Mouse (Mus musculus) heart, adult 18-20 months (tissue): ENCODE data around the gene Bicc1. TPM values are rescaled to one million over a fixed set of nuclear protein-coding genes. Genes with fewer than 3 reads are reported as not detected.

ENCODE experiments used
- DNase-seq, 2 experiments: peaks; one replicate each; pipeline ENCODE4 v3.0.0; 2021 to 2022; ENCODE audit warnings: mixed read lengths in 1 of 2
- long read RNA-seq, 2 experiments: library from polyadenylated mRNA; stranded (forward); transcript quantifications; one replicate each; pipeline ENCODE4 v2.0.0; 2021
- total RNA-seq, 2 experiments: library from RNA; stranded (reverse); gene quantifications; 2 replicates each; pipeline ENCODE4 v1.2.3; 2021

Gene Bicc1
- 10 to 100 TPM; 11.8 to 13.1 TPM for total RNA-seq
- long read RNA-seq, experiment 1, full-length matches to known transcripts = 6 of 11 reads
- long read RNA-seq, experiment 1, partial matches to known transcripts = 1 of 11 reads
- long read RNA-seq, experiment 1, other reads (novel, unspliced or antisense) = 4 of 11 reads
- long read RNA-seq, experiment 2, full-length matches to known transcripts = 4 of 7 reads
- long read RNA-seq, experiment 2, partial matches to known transcripts = 2 of 7 reads
- long read RNA-seq, experiment 2, other reads (novel, unspliced or antisense) = 1 of 7 reads

DNA sequence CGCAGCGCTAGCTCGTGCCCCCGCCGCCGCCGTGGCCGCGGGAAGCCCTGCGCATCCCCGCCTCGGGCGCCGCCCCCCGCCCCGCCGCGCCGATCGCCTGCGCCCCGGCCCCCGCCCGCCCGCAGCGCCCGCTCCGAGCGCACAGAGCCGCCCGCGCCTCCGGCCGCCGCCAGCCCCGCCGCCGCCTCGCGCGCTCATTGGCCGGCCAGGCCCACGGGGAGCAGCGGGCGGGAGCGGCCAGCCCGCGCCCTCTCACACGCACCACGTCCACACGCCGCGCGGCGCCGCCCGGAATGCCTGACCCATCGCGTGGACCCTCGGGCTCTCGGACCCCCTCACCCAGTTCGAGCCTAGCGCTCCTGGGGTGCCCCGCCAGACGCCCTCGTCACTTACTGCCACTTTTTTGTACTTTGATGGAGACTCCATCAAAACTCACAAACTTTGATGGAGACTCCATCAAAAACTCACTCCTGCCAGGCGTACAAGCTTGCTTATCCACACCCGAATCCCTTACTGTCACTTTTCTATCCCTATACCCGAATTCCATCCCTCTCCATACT, at the start of gene Bicc1:
Bicc1 (minus strand) TSS at position 25 of the 560 bp plus-strand sequence.
- DNase-seq = peak; percentile 58 to 66

DNA sequence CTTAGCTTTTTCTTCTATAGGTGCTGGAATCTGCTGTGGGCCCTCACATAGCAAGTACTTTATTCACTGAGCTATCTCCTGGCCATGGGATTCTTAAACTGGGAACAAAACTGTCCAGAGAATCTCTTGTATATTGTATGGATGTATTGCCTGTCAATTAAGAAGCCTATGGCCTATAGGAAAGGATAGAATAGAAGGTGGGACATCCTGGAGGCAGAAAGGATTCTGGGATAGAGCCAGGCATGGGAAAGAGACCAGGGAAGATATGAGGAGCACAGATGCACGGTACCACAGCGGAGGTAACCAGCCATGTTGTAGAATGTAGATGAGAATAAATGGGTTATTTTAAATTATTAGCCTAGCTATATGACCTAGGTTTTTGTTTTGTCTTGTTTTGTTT, 42.0 kb upstream of the Bicc1 start:
- no peak for DNase-seq

DNA sequence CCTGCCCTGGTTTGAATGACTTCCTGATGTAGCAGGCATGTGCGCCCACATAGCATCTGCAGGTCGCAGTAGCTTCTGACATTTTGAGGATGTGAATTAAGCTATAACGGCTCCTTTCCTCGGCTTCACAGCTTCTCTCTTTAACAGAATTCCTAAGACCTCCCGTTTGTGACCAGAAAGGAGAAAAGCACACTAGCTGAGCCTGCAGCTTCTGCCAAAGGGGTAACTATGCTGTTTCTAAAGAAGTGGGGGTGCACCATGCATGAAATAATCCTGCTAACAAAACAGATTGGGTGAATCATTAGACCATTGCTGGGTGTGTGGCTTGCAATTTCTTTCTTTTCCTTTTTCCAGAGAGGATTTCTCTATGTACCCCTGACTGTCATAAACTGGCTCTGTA, 41.5 kb upstream of the Bicc1 start:
- no peak for DNase-seq

DNA sequence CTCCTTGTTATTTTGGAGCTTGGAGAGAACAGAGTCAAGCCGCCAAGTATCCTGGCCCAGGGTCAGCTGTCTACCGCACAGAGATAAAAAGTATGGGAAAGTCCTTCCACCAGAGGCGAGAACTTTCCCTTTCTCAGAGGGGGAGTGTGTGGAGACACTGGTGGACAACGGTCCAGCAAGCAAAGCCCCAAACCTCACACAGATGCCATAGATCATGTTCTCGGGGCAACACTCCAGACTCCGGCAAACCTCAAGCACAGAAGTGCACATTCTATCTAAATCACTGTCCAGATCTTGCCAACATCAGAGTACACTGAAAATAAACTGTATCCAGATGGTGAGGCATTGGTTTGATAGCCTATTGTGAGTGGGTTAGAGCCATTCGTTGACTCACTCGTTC, 39.2 kb upstream of the Bicc1 start:
- DNase-seq = peak; percentile 63 to 71

DNA sequence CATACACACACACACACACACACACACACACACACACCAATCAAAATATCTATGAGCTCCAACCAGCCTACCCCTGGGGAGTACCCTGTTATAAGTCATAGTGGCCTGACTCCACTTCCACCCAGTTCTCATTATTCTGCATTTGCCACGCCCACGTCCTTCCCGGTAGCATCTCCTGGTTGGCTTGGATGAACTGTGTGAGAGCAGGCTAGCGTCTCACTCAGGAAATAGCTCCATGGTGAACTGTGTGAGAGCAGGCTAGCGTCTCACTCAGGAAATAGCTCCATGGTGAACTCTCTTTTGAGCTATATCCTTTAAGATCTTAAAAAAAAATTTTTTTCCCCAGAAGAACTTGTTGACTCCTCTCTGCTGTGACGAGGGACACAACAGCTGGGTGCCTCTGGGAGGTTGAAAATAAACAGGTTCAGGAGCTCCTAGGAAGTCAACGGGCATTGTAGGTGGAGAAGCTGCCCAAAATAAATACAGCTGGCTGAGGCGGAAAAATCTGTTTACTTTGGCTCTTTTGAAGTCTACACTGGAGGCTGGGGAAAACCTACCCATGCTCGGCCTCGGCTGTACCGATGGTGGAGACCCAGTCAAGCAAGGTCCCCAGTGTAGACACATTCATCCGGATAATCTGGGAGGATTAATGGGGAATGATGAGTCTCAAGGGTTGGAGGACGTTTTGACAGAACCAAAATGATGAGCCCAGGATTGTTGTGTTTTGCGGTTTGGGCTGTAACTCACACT, 37.7 kb upstream of the Bicc1 start:
- peak; percentile 44 to 53 for DNase-seq

DNA sequence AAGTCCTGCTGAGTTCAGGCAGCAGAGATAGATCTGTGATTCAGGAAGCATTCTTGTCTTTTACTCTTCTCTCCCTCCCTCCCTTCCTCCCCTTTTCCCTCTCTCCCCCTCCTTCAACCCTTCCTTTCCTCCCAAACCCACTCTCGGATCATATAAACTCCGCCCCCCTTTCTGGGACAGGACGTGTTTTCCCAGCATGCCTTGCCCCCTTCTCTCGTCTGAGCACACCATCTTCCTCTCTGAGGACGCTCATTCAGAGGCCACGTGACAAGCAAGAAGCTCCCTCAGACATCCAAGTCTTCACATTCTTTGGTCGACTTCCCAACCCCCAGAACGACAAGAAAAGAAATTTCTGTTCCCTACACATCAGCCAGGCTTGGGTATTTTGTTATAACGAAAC, 36.0 kb upstream of the Bicc1 start:
- peak; percentile 50 to 76 for DNase-seq

DNA sequence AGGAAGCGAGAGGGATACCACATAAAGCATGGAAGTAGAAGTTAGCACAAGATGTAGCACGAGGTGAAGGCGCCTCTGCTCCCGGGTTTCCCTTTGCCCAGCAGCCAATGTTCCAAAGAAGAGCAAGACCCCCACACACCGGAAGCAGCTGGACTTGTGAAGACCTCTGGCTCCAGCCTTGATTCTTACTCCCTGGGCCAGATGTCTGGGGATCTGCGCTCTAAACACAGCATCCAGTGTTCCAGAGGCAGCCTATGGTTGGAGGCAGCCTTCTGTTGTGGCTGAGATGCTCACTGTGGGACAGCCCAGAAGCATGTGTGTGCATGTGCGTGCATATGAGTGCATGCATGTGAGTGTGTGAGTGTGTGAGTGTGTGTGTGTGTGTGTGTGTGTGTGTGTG, 35.2 kb upstream of the Bicc1 start:
- DNase-seq = no peak

DNA sequence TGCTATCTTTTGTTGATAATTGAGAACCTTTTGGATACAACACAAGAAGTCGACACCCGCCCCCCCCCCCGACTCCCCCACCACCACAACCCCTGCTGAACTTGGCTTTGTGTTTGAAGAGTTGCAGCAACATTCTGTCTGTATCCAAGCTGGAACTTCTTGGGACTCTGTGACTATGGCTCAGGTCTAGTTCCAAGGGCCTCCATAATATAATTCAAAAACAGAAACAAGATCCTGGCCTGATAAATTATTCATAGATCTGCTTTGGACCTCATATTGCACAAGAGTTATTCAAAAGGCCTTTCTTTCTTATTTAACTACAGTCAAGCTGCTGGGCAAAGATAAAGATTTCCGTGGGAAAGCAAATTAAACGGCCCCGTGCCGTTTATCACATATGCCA, 33.8 kb upstream of the Bicc1 start:
- DNase-seq = no peak

DNA sequence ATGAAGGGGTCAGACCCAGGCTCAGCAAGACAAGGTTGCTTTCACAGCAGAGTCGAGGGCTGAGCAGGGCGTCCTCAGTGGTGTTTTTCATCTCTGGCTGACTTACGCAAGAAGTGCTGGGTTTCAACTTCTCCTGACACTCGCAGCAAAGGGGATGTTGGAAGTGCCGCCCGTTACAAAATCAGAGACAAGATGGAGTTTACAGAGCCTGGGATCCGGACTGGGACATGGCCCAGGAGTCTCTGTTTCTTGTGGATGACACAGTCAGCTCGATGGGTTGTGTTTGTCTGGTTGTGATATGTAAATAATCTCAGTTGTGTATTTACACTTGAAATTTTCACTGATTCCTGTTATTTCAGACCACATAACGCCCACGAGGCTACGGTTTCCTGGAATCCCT, 33.4 kb upstream of the Bicc1 start:
- peak; percentile 70 to 75 for DNase-seq

DNA sequence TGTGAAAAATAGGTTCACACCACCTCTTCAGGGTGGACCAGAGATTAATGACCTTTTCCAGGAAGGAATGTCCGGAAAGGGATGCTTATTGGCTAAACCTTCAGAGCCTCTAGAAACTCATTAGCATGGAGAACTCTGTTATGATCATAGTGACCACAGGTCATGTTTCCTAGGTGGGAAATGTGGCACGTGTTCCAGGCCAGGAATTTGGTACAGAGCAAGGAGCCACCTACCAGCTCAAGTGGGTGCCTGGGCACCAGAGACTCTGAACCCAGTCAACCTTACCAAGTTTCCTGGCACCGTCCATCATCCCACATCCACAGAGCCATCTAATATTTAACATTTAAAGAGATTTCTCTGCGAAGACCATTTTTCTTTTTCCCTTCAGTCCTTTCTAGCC, 29.2 kb upstream of the Bicc1 start:
- DNase-seq = no peak

DNA sequence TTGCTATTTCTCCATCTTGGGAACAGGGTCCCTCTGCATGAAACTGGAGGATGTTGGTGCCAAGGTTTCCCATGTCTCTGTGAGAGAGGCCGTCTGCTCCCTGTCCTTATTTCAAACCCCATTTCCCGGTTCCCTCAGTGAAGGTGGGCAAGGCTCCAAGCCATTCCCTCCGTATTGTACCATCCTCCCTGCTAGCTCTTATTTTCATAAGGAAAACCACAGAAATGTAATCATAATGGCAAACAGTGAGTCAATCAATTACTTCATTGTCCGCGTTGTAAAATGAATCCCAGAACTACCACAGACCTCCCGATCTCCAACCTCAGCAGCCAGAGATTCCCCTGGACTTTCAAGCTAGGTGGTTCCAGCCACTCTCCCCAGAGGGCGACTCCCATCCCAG, 25.6 kb upstream of the Bicc1 start:
- no peak for DNase-seq

DNA sequence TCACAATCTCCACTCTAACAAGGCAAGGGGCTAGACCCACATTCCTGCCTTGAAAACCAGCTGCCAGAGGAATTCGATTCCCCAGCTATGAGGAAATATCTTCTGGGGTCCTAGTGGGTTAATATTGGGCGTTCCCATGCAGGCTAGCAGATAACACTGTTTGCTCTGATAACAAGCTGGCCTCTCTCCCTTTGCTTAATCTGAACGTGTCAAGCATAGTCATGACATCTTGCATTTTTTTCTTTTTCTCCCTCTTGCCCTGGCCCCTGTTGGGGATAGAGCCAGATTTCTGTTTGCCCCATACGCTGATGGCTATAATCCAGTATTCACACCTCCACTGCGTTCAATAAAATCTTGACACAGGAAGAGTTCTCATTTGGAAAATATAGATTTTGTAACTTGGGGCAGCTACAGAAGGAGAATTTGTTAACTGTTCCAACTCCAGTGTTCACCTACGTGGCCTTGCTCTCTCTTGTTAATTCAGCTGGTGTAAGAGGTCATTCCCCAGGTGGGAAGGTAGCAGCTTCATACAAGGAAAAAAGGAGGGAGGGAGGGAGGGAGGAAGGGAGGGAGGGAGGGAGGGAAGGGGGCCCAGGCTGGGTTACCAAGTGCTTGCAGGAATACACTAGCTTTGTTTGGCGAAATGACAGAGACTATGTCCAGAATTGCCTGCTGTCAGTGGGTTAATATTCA, 24.0 kb upstream of the Bicc1 start:
- peak in 1 of 2 experiments; percentile 18 for DNase-seq

DNA sequence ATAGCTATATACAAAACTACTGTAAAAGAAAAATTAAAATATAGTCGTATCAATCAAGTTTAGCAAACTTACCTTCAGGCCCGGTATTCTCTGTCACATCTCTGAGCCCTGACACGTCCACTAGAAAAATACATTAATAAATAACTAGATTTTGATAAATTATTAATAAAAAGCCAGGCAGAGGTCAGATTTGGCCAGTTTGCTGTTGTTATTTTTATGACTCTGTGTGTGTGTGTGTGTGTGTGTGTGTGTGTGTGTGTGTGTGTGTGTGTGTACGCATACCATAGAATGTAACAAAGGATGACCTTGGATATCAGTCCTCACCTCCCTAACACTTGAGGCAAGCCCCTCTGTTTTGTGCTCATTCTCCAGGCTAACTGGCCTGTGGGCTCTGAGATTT, 22.4 kb upstream of the Bicc1 start:
- DNase-seq = no peak

DNA sequence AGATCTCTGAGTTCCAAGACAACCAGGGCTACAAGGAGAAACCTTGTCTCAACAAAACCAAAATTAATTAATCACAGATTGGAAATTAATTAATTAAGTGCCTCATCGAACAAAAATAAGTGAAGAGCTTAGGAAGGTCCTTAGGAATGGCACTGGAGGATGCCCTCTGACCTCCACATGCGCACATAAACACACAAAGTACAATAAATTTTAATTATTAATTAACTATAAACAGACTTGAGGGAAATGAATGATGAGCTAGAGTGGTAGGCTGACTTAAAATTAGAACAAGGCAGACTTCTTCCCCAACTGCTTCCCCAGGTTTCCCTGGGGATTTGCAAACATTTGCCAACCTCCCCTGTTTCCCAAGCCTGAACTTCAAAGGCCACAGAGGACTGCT, 21.6 kb upstream of the Bicc1 start:
- DNase-seq = no peak

DNA sequence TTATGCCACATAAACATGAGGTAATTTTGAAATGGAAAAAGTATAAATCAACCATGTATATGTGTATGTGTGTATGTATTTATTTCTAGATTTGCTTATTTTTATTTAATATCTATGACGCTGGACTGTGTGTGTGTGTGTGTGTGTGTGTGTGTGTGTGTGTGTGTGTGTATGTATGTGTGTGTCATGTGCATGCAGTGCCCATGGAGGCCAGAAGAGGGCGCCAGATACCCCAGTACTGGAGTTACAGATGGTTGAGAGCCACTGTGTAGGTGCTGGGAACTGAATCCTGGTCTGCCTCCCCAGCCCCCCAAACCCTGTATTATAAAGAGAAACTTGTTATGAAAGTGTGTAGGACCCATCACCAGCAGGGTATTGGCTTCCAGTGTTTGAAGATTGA, 20.6 kb upstream of the Bicc1 start:
- no peak for DNase-seq

DNA sequence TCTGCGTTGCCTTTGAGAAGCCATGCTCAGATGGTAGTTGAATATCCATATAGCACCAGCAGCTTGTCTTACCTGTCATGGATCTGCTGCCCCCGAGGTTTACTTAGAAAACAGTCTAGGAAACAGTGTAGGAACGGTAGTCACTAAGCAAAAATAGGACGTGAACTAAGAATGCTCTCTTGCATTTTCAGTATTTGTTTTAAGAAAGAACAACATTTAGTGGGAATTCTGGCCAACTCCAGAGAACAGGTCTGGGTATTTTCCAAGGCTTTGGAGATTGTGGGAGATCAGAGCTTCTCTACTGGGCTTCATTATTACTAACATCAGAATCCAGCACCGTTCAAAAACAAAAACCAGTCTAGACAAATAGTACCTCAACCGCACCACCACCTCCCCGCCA, 17.7 kb upstream of the Bicc1 start:
- DNase-seq = no peak

DNA sequence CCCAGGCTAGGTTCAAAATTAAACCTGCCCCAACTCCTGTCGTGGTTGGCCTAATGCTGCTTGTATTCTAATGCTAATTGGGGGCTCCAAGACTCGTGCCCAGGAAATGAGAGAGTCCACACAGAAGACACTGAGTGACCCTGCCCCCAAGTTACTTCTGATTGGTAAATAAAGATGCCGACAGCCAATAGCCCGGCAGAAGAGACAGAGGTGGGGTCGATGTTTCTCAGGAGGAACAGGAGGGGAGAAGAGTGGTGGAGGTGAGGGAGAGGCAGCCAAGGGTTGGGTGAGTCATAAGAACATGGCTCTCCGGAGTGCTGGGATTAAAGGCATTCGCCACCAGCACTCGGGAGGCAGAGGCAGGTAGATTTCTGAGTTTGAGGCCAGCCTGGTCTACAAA, 16.8 kb upstream of the Bicc1 start:
- DNase-seq = no peak

DNA sequence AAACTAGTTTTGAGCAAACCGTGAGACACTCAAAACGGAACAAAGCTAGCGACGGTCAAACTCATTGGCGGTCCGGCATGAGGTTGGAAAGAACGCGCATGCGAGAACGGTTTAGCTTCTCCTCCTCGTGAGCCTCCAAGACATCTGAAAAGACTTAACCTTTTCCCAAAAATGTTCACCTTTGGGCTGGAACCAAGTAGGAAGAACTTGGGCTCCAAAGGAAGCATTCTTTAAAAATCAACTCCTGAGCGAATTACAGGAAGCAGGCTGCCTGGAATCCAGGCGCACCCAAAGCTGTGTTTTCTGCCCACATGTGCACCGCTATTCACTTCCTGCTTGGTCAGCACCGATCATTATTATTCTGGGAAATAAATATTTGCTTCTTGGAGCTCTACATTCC, 15.8 kb upstream of the Bicc1 start:
- no peak for DNase-seq

DNA sequence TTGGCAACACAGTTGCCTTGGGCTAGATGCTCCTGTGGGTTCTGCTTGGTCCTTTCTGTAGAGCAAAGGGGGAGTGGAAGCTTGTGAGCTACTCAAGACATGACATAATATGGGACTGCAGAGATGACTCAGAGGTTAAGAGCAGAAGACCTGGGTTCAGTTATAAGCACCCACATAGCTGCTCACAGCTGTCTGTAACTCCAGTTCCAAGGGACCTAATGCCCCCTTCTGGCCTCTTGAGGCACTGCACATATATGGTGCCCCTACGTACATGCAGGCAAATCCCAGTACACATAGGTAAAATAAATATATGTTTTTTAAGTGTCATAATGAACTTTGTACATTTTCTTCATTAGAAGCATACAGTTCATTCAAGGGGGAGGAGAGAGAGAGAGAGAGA, 11.9 kb upstream of the Bicc1 start:
- DNase-seq = no peak

DNA sequence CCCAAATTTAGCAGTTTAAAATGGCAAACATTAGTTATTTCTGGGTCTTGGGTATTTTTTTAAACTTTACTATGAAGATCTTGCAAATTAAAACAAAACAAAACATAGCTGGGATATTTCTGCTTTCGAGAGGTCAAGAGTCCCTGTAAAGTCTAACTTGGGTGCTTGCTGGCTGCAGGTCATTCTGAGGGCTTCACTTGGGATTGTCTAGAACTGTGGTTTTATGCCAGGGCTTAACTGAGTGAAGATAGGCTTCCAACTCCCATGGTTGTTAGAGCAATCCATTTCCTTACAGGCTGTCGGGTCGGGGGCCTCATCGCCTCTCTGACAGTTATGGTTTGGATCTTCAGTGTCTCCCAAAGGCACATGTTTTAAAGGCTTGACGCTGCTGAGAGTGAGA, 11.3 kb upstream of the Bicc1 start:
- no peak for DNase-seq

DNA sequence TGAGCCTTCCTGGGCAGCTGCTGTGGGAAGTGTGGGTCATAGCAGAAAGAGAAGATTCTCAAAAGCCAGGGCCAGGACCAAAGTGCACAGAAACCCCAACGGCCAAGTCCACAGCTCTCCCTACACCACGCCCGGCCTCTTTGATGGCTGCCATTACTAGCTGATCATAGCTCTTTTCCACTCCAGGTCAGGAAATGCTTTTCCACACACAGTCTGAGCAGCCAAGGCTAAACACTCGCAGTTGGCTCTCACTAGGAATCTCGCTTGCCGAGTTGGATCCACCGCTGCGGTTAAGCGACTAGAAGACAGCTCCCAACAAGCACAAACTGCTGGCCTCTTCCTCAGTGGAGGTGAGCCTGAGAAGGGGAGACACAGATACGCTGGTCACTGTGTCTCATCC, 10.3 kb upstream of the Bicc1 start:
- peak; percentile 36 to 48 for DNase-seq

DNA sequence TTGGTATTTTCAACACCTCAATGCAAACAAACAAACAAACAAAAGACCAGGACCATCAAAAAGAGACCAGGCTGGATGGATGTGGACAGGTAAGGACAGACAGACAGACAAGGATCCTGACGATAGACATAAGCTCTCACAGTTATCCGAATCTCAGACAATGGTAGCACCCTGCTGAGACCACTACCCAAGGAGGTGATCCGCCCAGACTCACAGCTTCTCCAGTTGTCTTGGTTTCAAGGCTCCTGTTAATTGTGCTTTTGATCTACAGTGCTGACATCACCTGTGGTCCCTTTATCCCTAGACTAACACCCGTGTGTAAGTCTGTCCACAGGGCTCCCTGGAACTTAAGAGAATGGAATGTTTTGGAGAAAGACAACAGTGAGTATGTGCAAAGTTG, 9.7 kb upstream of the Bicc1 start:
- DNase-seq = no peak

DNA sequence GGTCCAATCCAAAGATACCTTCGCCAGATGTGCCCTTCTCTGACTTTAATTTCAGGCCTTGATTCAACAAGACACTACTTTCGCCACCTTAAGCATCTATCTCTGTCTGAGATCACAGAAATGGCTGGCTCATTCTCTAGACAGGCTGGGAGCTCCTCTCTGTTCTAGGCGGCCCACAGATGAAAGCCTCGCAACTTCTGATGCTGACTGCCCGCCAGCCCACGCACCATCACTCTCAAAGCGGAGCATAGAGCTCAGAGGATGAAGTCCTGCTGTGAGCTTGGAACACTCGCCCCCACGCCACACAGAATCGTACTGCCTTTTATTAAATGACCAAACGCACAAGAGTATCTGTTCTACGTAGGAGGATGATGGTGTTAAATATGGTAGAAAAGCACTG, 949 bp upstream of the Bicc1 start:
- no peak for DNase-seq
